In genomic region chr7:64839801-64840575, GRCm38 (mm10) we compare ENCODE assay signal across 7 mouse cellular contexts. TPM values are rescaled to one million over a fixed set of nuclear protein-coding genes. Genes with fewer than 3 reads are reported as not detected.
DNase-seq lines count a peak whose midpoint lies in the region; ATAC-seq and TF ChIP-seq lines count a peak whose summit lies in the region.

No protein-coding gene starts in this region.

- WGBS in forebrain, embryonic 13.5 days, result 3% methylated on average over 21 of the region's 21 CpGs
- 2% methylated on average over 21 of the region's 21 CpGs for WGBS in heart, postnatal 0 days
- WGBS in liver, embryonic 12.5 days (ENCODE audit: insufficient replicate concordance), result 2% methylated on average over 21 of the region's 21 CpGs
- WGBS in neural tube, embryonic 13.5 days, result 1% methylated on average over 21 of the region's 21 CpGs

- no peak overlapping the region for H3K27ac ChIP-seq in forebrain, embryonic 13.5 days
- H3K27ac ChIP-seq in heart, postnatal 0 days (ENCODE audit: low read depth), result no peak overlapping the region
- H3K27ac ChIP-seq in liver, embryonic 12.5 days, result no peak overlapping the region
- peak overlapping the region; percentile 61 for H3K27ac ChIP-seq in neural tube, embryonic 13.5 days (replicated peaks)

- H3K4me2 ChIP-seq in forebrain, embryonic 13.5 days, result peak overlapping the region; percentile 62
- H3K4me2 ChIP-seq in heart, postnatal 0 days (ENCODE audit: low read depth, low read length), result peak overlapping the region; percentile 61
- H3K4me2 ChIP-seq in liver, embryonic 12.5 days, result peak overlapping the region; percentile 56
- peak overlapping the region; percentile 55 for H3K4me2 ChIP-seq in neural tube, embryonic 13.5 days

- DNase-seq in brain, embryonic 14.5 days (ENCODE audit: low read depth), result peak; percentile 88
- peak; percentile 51 for DNase-seq in heart, postnatal 0 days (ENCODE audit: low spot score)
- DNase-seq in kidney, postnatal 36 days, result peak; percentile 39 to 55
- DNase-seq in thymus, postnatal 14 days, result peak; percentile 44

- no peak for TF ChIP-seq POLR2A in brain, embryonic 14.5 days (IDR thresholded peaks at IDR 0.05; ENCODE audit: borderline replicate concordance, extremely low read depth, insufficient read depth, insufficient read length, poor library complexity, severe bottlenecking)

- no peaks in the 10 kb centered on the region for H3K27me3 ChIP-seq in forebrain, embryonic 13.5 days
- no peaks in the 10 kb centered on the region for H3K27me3 ChIP-seq in heart, postnatal 0 days (ENCODE audit: control insufficient read depth, insufficient read depth, low read length)
- H3K27me3 ChIP-seq in liver, embryonic 12.5 days (replicated peaks), result no peaks in the 10 kb centered on the region
- H3K27me3 ChIP-seq in neural tube, embryonic 13.5 days, result peaks cover 20% of the 10 kb centered on the region

- no peak for TF ChIP-seq EP300 in heart, postnatal 0 days (IDR thresholded peaks at IDR 0.05; ENCODE audit: low read depth)

- peak overlapping the region; percentile 5; the same call in 1 of the 2 replicates for H3K9ac ChIP-seq in forebrain, embryonic 13.5 days
- H3K9ac ChIP-seq in heart, postnatal 0 days (replicated peaks; ENCODE audit: low read depth, low read length), result no peak overlapping the region
- no peak overlapping the region for H3K9ac ChIP-seq in liver, embryonic 12.5 days
- no peak overlapping the region for H3K9ac ChIP-seq in neural tube, embryonic 13.5 days

- ATAC-seq in forebrain, embryonic 13.5 days, result peak; percentile 90
- ATAC-seq in heart, postnatal 0 days (ENCODE audit: insufficient read depth, low read depth), result peak; percentile 78
- 0 out of 2 replicates have a peak, but pooled peaks have one; percentile 24 for ATAC-seq in liver, embryonic 12.5 days
- ATAC-seq in neural tube, embryonic 13.5 days (ENCODE audit: low read depth), result peak; percentile 77

- peak; percentile 44; the same call in 1 of the 2 replicates for TF ChIP-seq CTCF in brain, embryonic 14.5 days (IDR thresholded peaks at IDR 0.05; ENCODE audit: borderline replicate concordance, extremely low read depth, insufficient read depth, insufficient read length)
- TF ChIP-seq CTCF in heart, postnatal 0 days (IDR thresholded peaks at IDR 0.05; ENCODE audit: low read depth), result peak; percentile 53

- H3K4me1 ChIP-seq in forebrain, embryonic 13.5 days, result peaks cover 23% of the 10 kb centered on the region
- H3K4me1 ChIP-seq in heart, postnatal 0 days (ENCODE audit: control insufficient read depth, insufficient read depth), result no peaks in the 10 kb centered on the region
- H3K4me1 ChIP-seq in liver, embryonic 12.5 days, result no peaks in the 10 kb centered on the region
- peaks cover 30% of the 10 kb centered on the region for H3K4me1 ChIP-seq in neural tube, embryonic 13.5 days (replicated peaks)

- no peaks in the 10 kb centered on the region for H3K9me3 ChIP-seq in forebrain, embryonic 13.5 days (replicated peaks)
- H3K9me3 ChIP-seq in heart, postnatal 0 days (replicated peaks; ENCODE audit: control insufficient read depth, low read length), result no peaks in the 10 kb centered on the region
- H3K9me3 ChIP-seq in liver, embryonic 12.5 days (replicated peaks), result no peaks in the 10 kb centered on the region
- H3K9me3 ChIP-seq in neural tube, embryonic 13.5 days, result no peaks in the 10 kb centered on the region

- no peaks in the 10 kb centered on the region for H3K36me3 ChIP-seq in forebrain, embryonic 13.5 days (ENCODE audit: poor library complexity, severe bottlenecking)
- no peaks in the 10 kb centered on the region for H3K36me3 ChIP-seq in heart, postnatal 0 days (replicated peaks; ENCODE audit: control insufficient read depth, insufficient read depth, low read length)
- H3K36me3 ChIP-seq in liver, embryonic 12.5 days, result no peaks in the 10 kb centered on the region
- H3K36me3 ChIP-seq in neural tube, embryonic 13.5 days, result no peaks in the 10 kb centered on the region

- H3K4me3 ChIP-seq in forebrain, embryonic 13.5 days, result peak overlapping the region; percentile 28
- H3K4me3 ChIP-seq in heart, postnatal 0 days (ENCODE audit: low read depth, low read length), result peak overlapping the region; percentile 31
- peak overlapping the region; percentile 27 for H3K4me3 ChIP-seq in liver, embryonic 12.5 days
- peak overlapping the region; percentile 29 for H3K4me3 ChIP-seq in neural tube, embryonic 13.5 days

RNA-seq across cellular contexts. Expression of gene Nsmce3, which starts 32.8 kb away (rescaled TPM):
- polyA plus RNA-seq in brain, embryonic 14.5 days (2012; rRNA removed), result 8.4 TPM in 2 replicates
- polyA plus RNA-seq in forebrain, embryonic 13.5 days (2015; fragmentation: Nextera tagmentation; extraction: Ambion mirVana), result 10.1 and 10.6 TPM in 2 replicates
- 9.7 and 11.4 TPM in 2 replicates for total RNA-seq in heart, postnatal 0 days (2014; rRNA removed; ENCODE audit: low replicate concordance)
- polyA plus RNA-seq in heart, postnatal 0 days (2015; fragmentation: Nextera tagmentation; extraction: Ambion mirVana), result 6.6 and 6.7 TPM in 2 replicates
- polyA plus RNA-seq in liver, embryonic 12.5 days (2016; fragmentation: Nextera tagmentation; extraction: Ambion mirVana), result 7.9 and 8.2 TPM in 2 replicates
- 9.7 and 10.4 TPM in 2 replicates for polyA plus RNA-seq in neural tube, embryonic 13.5 days (2015; fragmentation: Nextera tagmentation; extraction: Ambion mirVana)

Comparison
In these comparisons a context has a peak if more than half of its experiments do, and no peak if none do; other contexts are left out.
1. ATAC-seq: peak in every context shown above with its lines; median percentile 90 in forebrain, embryonic 13.5 days; 78 in heart, postnatal 0 days; 77 in neural tube, embryonic 13.5 days; 24 in liver, embryonic 12.5 days.